Mouse (Mus musculus) spleen, postnatal 4 days (tissue): ENCODE measurements around the gene Tmigd1.

ENCODE experiments used
- DNase-seq, 2 experiments: peaks; one replicate each; pipeline ENCODE4 v3.0.0; 2022; ENCODE audit warnings: low spot score in 2 of 2

The Tmigd1 gene

DNA sequence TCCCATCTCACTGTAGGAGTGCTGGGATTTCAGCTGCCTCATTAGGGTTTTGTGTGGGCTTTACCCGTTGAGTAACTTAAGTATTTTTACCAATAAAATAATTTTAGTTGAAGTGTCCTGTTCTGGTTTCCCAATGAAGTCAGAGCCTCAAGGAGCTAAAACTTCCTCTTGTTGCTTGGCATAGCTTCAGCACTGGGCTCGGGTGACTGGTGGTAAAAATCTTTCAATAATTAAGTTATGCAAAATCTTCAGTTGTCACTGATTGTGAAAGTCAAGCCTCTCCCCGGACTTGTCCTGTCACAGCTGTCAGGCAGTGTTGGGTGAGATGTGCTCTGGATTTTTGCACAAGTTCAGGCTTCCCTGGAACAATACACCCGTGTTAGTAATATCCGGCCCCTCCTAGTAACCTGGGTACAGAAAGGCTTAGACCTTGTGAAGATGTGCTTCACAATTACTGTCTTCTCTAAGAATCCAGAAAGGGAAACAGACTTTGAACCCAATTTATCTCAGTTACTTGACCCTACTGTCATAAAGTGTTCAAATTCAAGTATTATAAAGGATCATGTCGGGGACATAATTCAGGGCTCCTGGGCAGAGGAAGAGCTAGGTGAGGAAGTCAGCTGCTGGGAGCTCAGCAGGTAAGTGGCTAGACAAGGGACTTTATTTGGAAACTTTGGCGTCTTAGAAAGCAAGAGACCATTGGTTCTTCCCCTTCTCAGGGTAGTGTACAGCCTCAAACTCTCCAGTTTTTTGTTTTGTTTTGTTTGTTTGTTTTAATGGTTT is at the start of gene Tmigd1:
Gene Tmigd1, plus strand, starts transcription at position 581 of the 783 bp plus-strand sequence.
- DNase-seq = no peak

- DNase-seq = peak in 1 of 2 experiments; percentile 42
Observed at GRCm38 (mm10) chr11:76854475-76855341, 47.3 kb upstream of the Tmigd1 start.

GRCm38 (mm10) chr11:76856601-76857000 is 45.4 kb upstream of the Tmigd1 start:
- DNase-seq = peak in 1 of 2 experiments; percentile 39

DNA sequence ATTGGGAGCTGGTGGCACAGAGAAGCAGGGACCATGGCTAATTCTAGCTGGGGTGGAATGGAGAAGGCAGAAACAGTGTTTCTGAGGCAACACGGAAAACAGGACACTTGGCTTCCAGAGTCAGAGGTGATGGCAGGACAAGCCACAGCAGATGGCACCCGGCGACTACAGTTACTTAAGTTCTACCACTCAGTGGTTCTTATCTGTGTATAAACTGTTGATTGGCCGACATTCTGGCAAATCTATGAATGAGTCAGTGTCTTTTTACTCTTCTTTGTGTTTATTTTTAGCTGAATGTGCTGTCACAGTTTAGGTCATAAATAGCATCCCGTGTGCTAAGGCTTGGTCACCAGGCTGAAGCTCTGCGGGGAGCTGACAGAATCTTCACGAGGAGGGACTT is 44.8 kb upstream of the Tmigd1 start:
- peak in 1 of 2 experiments; percentile 46 for DNase-seq

DNA sequence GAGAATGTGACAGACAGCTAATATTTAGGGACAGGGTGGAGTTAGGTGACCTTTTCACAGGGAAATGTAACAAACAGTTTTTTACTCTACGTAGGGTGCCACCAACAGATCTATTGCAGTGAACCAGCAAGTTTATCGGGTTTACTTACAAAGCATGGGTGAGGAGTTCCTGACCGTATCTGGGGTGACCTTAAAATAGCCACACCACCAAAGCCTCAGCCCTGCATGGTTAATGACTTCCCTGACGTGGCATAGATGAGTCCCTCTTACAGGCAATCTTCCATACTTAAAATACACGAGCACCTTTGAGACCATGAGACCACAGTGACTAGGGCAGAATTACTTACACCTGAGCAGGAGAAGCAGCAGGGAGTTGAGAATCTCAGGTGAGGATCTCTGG is 43.2 kb upstream of the Tmigd1 start:
- no peak for DNase-seq

- DNase-seq = peak in 1 of 2 experiments; percentile 56
Observed at GRCm38 (mm10) chr11:76859261-76859660, 42.7 kb upstream of the Tmigd1 start.

DNA sequence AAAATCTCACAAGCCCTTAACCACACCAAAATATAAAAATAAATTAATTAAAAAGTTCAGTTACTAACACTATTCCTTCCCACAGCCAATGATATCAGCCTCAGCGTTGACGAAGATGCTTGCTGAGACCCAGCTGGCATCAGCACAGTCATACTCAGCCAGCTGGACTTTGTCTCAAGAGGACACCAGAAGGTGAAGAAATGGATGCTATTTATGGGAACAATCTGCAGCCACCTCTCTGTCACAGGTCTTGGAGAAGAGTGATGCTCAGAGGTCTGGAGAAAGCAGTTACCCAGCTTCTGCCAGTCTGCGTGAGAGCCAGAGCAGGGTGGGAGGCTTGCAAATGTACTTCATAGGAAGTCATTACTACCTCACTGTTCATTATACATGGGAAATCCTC is 40.8 kb upstream of the Tmigd1 start:
- DNase-seq = peak in 1 of 2 experiments; percentile 38

- DNase-seq = no peak
Observed at GRCm38 (mm10) chr11:76872556-76873234, 29.3 kb upstream of the Tmigd1 start.

DNA sequence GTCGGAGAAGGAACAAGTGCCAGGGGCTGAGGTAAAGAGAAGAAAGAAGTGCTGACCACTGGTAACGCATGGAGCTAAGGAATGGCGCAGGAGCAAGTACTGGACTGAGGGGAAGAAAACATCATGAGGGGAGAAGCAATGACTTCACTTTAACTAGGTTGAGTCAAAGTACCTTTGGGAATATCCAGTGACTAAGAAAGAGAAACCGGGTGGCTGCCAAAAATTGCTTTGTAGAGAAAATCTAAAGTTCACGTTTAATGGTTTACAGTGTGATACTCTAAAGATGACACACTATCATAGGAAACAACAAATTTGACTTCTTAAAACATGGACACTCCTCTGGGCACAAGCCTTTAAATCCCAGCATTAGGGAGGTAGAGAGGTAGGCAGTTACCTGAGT is 28.1 kb upstream of the Tmigd1 start:
- no peak for DNase-seq

- DNase-seq = no peak
Observed at GRCm38 (mm10) chr11:76874766-76875165, 27.2 kb upstream of the Tmigd1 start.

GRCm38 (mm10) chr11:76879816-76880215 is 22.1 kb upstream of the Tmigd1 start:
- DNase-seq = peak in 1 of 2 experiments; percentile 19

GRCm38 (mm10) chr11:76884451-76884850 is 17.5 kb upstream of the Tmigd1 start:
- DNase-seq = no peak

DNA sequence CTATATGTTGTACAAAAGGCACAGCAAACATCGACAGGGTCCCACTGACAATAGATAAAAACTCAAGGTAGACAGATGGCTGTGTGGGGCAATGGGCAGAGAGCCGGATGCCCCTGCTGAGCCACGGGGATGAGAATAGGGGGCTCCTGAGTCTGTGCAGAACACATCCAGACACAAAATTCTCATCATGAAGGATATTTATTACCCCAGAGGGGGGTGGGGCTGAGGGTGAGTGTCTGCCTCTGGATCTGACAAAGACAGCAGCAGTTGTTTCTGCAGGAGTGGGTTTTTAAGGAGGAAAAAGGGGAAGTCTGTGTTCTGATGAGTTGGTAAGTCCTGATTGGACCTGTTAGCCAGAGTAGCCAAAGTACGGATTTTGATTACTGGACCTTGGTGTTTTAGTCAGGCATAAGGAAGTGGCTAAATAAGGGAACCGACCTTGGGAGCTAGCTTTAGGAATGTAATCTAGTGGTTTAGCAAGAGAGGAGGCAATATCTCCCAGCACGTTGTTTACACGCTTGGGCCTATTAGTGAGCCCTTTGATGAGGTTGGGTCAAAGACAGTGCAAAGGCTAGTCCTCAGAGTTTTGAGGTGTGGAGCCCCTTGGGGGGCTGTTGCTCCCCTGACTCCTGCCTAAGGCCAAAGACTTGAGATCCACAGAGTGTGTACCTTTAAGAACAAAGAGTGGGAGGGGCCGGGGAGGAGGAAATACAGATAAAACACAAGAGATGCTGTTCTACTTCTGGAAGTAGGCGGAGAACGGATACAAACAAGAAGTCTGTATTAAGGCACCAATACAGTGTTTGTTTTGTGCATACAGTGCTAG is 12.4 kb upstream of the Tmigd1 start:
- DNase-seq = no peak

GRCm38 (mm10) chr11:76891171-76891570 is 10.8 kb upstream of the Tmigd1 start:
- no peak for DNase-seq

- no peak for DNase-seq
Observed at GRCm38 (mm10) chr11:76891738-76892349, 10.1 kb upstream of the Tmigd1 start.

DNA sequence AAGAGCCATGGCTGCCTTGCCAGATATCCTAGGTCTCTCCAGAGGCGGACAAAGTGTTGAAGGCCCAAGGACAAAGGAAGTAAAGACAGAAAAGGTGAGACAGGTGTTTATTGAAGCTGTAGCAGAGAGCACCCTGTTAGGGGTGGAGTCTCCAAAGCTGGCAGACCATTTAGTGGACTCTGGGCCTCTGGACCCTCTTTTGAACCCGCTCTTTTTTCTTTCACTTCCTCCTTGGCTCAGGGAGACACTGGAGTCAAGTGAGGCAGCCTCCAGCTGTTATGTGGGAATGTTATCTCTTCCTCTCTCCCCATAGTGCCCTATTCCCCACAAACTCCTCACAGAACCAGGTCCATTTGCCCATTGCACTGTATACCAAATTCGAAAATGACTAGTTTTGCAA is 9.0 kb upstream of the Tmigd1 start:
- DNase-seq = no peak

DNA sequence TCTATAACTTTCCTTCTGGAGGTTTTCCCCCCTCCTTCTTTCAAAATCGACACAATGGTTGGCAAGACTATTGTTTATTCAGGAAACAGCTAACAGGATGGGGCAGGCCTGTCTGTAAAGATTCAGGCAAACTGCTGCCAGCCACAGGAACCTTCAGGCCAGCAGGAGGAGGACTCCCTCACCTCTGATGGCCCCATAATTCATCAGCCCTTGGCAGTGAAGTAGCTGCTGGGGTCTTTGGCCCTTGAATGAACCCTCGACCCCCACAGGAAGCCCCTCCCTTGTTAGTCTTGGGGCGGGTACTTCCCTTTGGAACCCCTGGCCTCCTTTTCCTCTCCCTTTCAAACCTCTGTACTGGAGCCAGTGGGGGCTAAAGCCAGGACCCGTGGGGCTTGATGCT is 8.4 kb upstream of the Tmigd1 start:
- DNase-seq = no peak

DNA sequence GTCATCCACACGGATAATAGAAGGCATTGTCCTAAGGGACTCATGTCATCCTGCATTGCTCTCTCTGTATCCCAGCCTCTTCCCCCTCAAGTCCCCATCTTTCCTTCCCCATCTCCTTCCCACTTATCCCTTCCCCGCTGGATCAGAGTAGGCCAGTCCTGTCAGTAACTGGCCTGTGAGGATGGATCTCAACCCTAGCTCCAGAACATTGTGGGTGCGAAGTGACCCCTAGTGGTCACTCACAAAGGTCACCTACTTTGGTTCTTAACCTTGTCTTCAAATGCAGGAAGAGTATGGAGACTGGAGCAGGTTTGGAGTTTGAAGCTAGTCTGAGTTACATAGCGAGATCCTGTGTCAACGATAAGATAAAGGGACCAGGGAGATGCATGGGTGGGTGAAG is 7.7 kb upstream of the Tmigd1 start:
- peak in 1 of 2 experiments; percentile 25 for DNase-seq

GRCm38 (mm10) chr11:76896360-76896759 is 5.6 kb upstream of the Tmigd1 start:
- DNase-seq = no peak

DNA sequence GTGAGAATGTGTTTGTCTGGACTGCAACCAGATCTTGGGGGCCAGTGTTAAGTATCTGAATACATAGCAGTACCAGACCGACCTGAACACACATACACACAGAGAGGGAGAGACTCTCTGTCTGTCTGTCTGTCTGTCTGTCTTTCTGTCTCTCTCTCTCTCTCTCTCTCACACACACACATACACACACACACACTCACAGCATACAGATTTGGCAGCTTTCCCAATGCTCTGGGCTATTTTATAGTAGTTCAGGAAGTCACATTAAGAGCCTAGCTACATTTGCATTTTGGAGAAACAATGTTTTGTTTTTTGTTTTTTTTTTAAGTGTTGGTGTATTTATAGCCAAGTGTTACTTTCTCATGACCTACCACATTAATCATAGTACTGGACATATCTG is 4.8 kb upstream of the Tmigd1 start:
- no peak for DNase-seq

DNA sequence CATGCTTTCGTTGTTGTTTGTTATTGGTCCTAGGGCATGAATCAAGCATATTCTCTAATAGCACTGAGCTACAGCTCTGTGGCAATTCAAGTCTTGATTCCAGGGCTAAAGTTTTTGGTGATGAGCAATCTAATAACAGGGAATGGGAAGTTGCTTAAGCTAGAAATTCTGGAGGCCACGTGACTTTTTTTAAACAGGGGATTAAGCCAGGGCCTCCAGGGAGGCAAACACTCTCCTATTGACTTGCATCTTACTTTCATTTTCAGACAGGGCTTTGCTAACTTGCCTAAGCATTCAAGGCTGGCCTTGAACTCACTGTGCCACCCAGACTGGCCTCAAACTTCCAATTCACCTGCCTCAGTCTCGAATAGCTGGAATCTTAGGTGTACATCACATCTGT is 4.1 kb upstream of the Tmigd1 start:
- DNase-seq = no peak
